Mouse (Mus musculus) embryonic facial prominence, embryonic 11.5 days (tissue): ENCODE data around the gene Lclat1. TPM values are rescaled to one million over a fixed set of nuclear protein-coding genes. Genes with fewer than 3 reads are reported as not detected.
"Not testable (repeated sequence)": the region's sequence is repeated elsewhere in the genome, so short reads cannot be mapped to it uniquely, and the experiment has no call there.

ENCODE experiments used
- ATAC-seq: fragments of 200-750 bp; cut with Nextera tagmentation; replicated peaks from 2 replicates; pipeline ENCODE4 v1.8.0; 2017; ENCODE audit warnings: low read depth; ENCODE audit not compliant: insufficient number of reproducible peaks, low FRiP score, low TSS enrichment
- DNase-seq: peaks from one replicate; pipeline ENCODE4 v3.0.0-alpha.2; 2015; ENCODE audit warnings: low spot score
- H3K27ac ChIP-seq: fragments of 300-500 bp; sonication (generic); replicated peaks from 2 replicates; pipeline ENCODE4 v1.5.1; 2014; ENCODE audit warnings: mild to moderate bottlenecking, low read depth, low read length, control low read depth
- H3K27me3 ChIP-seq: fragments of 300-500 bp; sonication (generic); 2 replicates; pipeline ENCODE4 v1.6.1; 2014; ENCODE audit warnings: mild to moderate bottlenecking, low read length, moderate library complexity, mixed read lengths; ENCODE audit not compliant: control insufficient read depth, insufficient read depth
- H3K36me3 ChIP-seq: fragments of 300-500 bp; sonication (generic); replicated peaks from 2 replicates; pipeline ENCODE4 v1.6.1; 2014; ENCODE audit warnings: low read depth, mild to moderate bottlenecking, low read length, moderate library complexity, mixed read lengths; ENCODE audit not compliant: control insufficient read depth, insufficient read depth
- H3K4me1 ChIP-seq: fragments of 300-500 bp; sonication (generic); 2 replicates; pipeline ENCODE4 v1.6.1; 2014; ENCODE audit warnings: low read length, mixed read lengths; ENCODE audit not compliant: control insufficient read depth, insufficient read depth
- H3K4me2 ChIP-seq: fragments of 300-500 bp; sonication (generic); 2 replicates; pipeline ENCODE4 v1.6.1; 2014; ENCODE audit warnings: low read depth, mild to moderate bottlenecking, control low read depth, low read length, moderate library complexity
- H3K4me3 ChIP-seq: fragments of 300-500 bp; sonication (generic); 2 replicates; pipeline ENCODE4 v1.5.1; 2014; ENCODE audit warnings: low read depth, low read length, control low read depth
- H3K9ac ChIP-seq: fragments of 300-500 bp; sonication (generic); replicated peaks from 2 replicates; pipeline ENCODE4 v1.6.1; 2014; ENCODE audit warnings: mild to moderate bottlenecking, control low read depth, low read length
- H3K9me3 ChIP-seq: fragments of 300-500 bp; sonication (generic); replicated peaks from 2 replicates; pipeline ENCODE4 v1.6.1; 2016; ENCODE audit warnings: mild to moderate bottlenecking, low read length, inconsistent platforms, mixed read lengths; ENCODE audit not compliant: control insufficient read depth
- WGBS: fragments of 180-500 bp; shearing (Covaris S2); extraction: QIAGEN DNeasy Blood & Tissue Kit; methylation state at CpG from one replicate; pipeline ENCODE4 v1.1.7; 2014; 5-methylcytosine and 5-hydroxymethylcytosine counted together
- polyA plus RNA-seq: library from polyadenylated mRNA; unstranded; fragments of >200 nt; fragmentation: Nextera tagmentation; extraction: Ambion mirVana; gene quantifications from 2 replicates; pipeline ENCODE4 v1.2.1, GENCODE M21; 2014

Lclat1 gene
- polyA plus RNA-seq, 1 experiment from 2014 or later: 19.3 TPM

DNA sequence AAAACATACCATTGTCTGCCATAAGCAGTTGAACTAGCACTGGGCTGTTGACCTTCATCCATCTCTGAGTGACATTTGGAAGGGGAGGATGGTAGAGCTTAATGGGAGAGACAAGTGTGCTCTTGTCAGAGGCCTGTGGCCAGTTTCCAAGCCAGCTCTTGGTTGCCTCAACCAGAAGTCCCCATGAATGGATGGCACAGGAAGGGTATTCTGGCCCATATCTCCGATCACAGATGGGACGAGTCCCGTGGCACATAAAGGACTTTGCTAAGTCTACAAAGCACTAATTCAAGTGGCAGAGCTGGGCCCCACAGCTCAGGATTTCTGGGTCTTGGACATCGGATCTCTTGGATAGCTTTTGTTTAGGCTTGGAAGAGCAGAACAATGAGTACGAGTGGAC lies 148.0 kb downstream of the Lclat1 start:
- no peaks in the 10 kb centered on the region for H3K9me3 ChIP-seq
- DNase-seq (no peak), ATAC-seq (no peak)
- no peak overlapping the region for H3K27ac ChIP-seq
- WGBS: 95% methylated on average over 5 of the region's 5 CpGs
- no peak overlapping the region for H3K9ac ChIP-seq
- no peak overlapping the region for H3K4me2 ChIP-seq
- no peak overlapping the region for H3K4me3 ChIP-seq
- H3K4me1 ChIP-seq: no peaks in the 10 kb centered on the region
- no peaks in the 10 kb centered on the region for H3K27me3 ChIP-seq
- H3K36me3 ChIP-seq: no peaks in the 10 kb centered on the region

- 57% methylated on average over 12 of the region's 12 CpGs for WGBS
- no peak for ATAC-seq
- no peak overlapping the region for H3K27ac ChIP-seq
- H3K4me1 ChIP-seq: no peaks in the 10 kb centered on the region
- no peaks in the 10 kb centered on the region for H3K36me3 ChIP-seq
- no peak overlapping the region for H3K4me3 ChIP-seq
- H3K27me3 ChIP-seq: no peaks in the 10 kb centered on the region
- DNase-seq: no peak
- H3K9me3 ChIP-seq: no peaks in the 10 kb centered on the region
- no peak overlapping the region for H3K4me2 ChIP-seq
- H3K9ac ChIP-seq: no peak overlapping the region
These were observed 150.8 kb downstream of the Lclat1 start for GRCm38 (mm10) chr17:73258620-73259019.

GRCm38 (mm10) chr17:73259258-73259657 lies 151.5 kb downstream of the Lclat1 start:
- 88% methylated on average over 5 of the region's 5 CpGs for WGBS
- H3K4me1 ChIP-seq, H3K36me3 ChIP-seq, H3K9me3 ChIP-seq, ATAC-seq, H3K27me3 ChIP-seq, H3K9ac ChIP-seq, DNase-seq, H3K27ac ChIP-seq, H3K4me2 ChIP-seq, H3K4me3 ChIP-seq: not testable (repeated sequence)

DNA sequence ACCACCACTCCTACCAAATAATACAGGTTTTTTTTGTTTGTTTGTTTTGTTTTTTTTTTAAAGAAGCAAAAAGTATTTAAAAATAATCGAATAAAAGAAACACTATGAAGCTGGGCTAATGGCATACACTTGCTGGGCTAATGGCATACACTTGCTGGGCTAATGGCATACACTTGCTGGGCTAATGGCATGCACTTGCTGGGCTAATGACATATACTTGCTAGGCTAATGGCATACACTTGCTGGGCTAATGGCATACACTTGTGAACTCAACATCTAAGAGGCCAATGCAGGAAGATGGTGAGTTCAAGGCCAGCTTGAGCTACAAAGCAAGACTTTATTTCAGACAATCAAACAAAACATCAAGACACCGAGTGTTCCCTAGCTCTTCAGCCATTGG lies 154.8 kb downstream of the Lclat1 start:
- DNase-seq (no peak), ATAC-seq (no peak)
- H3K36me3 ChIP-seq: no peaks in the 10 kb centered on the region
- no peak overlapping the region for H3K9ac ChIP-seq
- no peaks in the 10 kb centered on the region for H3K9me3 ChIP-seq
- no peaks in the 10 kb centered on the region for H3K4me1 ChIP-seq
- H3K4me2 ChIP-seq: no peak overlapping the region
- no peak overlapping the region for H3K27ac ChIP-seq
- H3K27me3 ChIP-seq: no peaks in the 10 kb centered on the region
- WGBS: 88% methylated on average over 2 of the region's 2 CpGs
- H3K4me3 ChIP-seq: no peak overlapping the region

- Histone ChIP-seq H3K4me1 (no peaks in the 10 kb centered on the region), H3K9me3 (no peaks in the 10 kb centered on the region), H3K36me3 (no peaks in the 10 kb centered on the region), H3K27me3 (no peaks in the 10 kb centered on the region), H3K4me3 (no peak overlapping the region), H3K4me2 (no peak overlapping the region), H3K27ac (no peak overlapping the region), H3K9ac (no peak overlapping the region)
- DNase-seq (no peak), ATAC-seq (no peak)
- WGBS: 86% methylated on average over 8 of the region's 8 CpGs
These were observed 155.3 kb downstream of the Lclat1 start for GRCm38 (mm10) chr17:73263077-73263501.

DNA sequence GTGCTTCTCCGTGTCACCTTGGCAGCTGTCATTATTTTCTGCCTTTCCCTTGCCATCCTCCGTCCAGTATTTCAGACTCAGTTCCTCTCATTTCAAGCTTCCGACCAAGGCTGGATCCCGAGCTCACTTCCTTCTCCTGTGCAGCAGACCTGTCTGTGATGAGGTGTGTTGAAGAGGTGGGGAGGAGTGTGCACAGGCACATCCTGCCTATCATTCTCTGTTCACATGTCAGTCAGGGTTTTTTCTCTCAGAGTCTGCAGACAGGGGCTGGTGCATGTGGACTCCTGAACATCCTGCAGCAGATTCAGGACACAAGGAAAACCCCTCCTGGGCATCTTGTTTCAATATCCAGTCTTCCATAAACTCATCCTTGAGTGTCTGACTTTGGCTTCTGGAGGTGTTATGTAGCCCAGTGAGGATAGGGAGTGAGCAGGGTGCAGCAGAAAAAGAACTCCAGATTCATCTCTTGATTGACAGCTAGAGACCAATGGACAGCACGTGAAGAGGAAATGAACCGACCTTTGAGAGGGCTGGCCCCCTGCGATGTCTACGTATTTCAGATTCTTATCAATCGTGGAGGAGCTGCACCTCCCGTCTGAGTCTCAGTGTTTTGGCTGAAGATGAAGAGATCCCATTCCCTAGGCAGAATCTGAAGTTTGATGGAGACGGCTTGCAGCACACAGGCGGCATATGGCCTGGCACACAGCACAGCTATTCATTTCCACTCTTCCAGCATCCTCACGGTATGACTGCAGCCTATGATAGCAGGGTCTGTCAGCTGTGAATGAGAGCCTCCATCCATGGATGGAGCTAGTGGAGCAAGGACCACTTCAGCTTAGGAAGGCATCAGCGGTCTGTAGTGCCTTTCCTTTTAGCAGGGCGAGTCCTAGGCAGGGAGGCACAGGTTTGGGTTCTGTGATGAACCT lies 163.3 kb downstream of the Lclat1 start:
- WGBS: 72% methylated on average over 15 of the region's 15 CpGs
- no peaks in the 10 kb centered on the region for H3K9me3 ChIP-seq
- no peak overlapping the region for H3K9ac ChIP-seq
- no peak overlapping the region for H3K4me3 ChIP-seq
- no peak overlapping the region for H3K4me2 ChIP-seq
- no peaks in the 10 kb centered on the region for H3K36me3 ChIP-seq
- H3K27me3 ChIP-seq: no peaks in the 10 kb centered on the region
- ATAC-seq: no peak
- H3K27ac ChIP-seq: no peak overlapping the region
- H3K4me1 ChIP-seq: no peaks in the 10 kb centered on the region
- no peak for DNase-seq

GRCm38 (mm10) chr17:73271797-73272600 lies 164.2 kb downstream of the Lclat1 start:
- no peaks in the 10 kb centered on the region for H3K27me3 ChIP-seq
- H3K36me3 ChIP-seq: no peaks in the 10 kb centered on the region
- no peak overlapping the region for H3K4me3 ChIP-seq
- H3K4me1 ChIP-seq: no peaks in the 10 kb centered on the region
- DNase-seq: no peak
- H3K9ac ChIP-seq: no peak overlapping the region
- H3K27ac ChIP-seq: no peak overlapping the region
- no peak overlapping the region for H3K4me2 ChIP-seq
- H3K9me3 ChIP-seq: no peaks in the 10 kb centered on the region
- no peak for ATAC-seq
- 92% methylated on average over 7 of the region's 7 CpGs for WGBS

GRCm38 (mm10) chr17:73273809-73274208 lies 166.0 kb downstream of the Lclat1 start:
- Histone ChIP-seq H3K27me3 (no peaks in the 10 kb centered on the region), H3K9me3 (no peaks in the 10 kb centered on the region), H3K4me1 (no peaks in the 10 kb centered on the region), H3K36me3 (no peaks in the 10 kb centered on the region), H3K4me2 (no peak overlapping the region), H3K9ac (no peak overlapping the region), H3K27ac (no peak overlapping the region), H3K4me3 (no peak overlapping the region)
- ATAC-seq (no peak), DNase-seq (no peak)
- WGBS: 72% methylated on average over 7 of the region's 7 CpGs
